Mouse (Mus musculus): ENCODE measurements at regions not wholly inside any gene's neighbourhood (a gene's known extent, or its start where the extent isn't known, plus 50 kb on each side); places are given as distances from the start of the nearest gene placed in this dataset.
A peak's percentile ranks its signal among the peaks of the same experiment; 100 is the strongest.

- Histone ChIP-seq H3K4me3 (no peak overlapping the region), H3K27ac (no peak overlapping the region)
- no peak for TF ChIP-seq CTCF (conservative IDR thresholded peaks at IDR 0.05)
- DNase-seq (ENCODE audit: low spot score in 2 of 2), result no peak
Measured at GRCm38 (mm10) chr4:82099970-82100368, 605.6 kb downstream of the Nfib start.

GRCm38 (mm10) chr4:82098986-82099969 lies 606.3 kb downstream of the Nfib start:
- TF ChIP-seq CTCF (conservative IDR thresholded peaks at IDR 0.05), result no peak
- no peak overlapping the region for H3K4me3 ChIP-seq
- no peak for DNase-seq (ENCODE audit: low spot score in 2 of 2)
- no peak overlapping the region for H3K27ac ChIP-seq

DNA sequence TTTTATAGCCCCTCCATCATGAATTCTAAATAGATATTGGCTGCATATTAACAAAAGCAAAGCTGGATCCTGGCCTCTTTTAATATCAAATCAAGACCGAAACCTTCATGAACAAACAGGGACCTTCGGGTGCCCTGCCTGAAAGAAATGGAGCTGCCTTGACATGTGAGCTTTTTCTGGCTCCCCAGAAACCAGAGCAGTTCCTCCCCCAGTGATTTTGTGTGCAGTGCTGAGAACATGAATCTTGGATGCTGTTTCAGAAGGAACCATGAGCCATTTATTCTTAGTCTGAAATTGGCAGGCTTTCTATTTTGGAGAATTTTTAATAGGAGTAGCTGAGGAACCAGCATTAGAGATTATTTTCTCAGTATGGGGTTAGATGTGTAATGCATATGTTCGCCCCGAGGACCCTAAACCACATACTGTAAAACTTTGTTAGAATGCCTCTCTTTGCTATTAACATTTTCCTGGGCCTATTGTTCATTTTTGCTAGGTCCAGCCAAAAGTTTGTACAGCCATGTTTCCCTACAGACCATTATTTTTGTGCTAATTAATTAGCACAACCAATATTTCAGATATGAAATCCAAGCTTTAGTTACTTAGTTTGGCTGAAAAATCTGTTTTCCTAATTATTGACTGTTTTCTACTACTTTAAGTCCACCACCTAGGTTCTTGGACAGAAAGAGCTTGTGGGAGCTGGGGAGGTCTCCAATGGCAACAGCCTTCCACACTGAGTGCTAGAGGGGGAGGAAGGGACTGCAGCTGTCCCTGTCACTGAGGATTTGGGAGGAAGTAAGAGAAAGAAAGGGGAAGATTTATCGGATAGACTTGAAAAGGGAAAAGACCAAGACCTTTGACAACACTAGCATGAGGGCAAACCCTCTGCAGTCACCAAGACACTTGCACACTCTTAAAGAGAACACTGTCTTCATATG lies 613.0 kb downstream of the Nfib start:
- TF ChIP-seq CTCF (conservative IDR thresholded peaks at IDR 0.05), result peak; percentile 43
- DNase-seq (ENCODE audit: low spot score in 2 of 2), result peak; percentile 22 to 52
- Histone ChIP-seq H3K4me3 (no peak overlapping the region), H3K27ac (peak overlapping the region; percentile 72)

GRCm38 (mm10) chr4:82089657-82090056 lies 615.9 kb downstream of the Nfib start:
- H3K27ac ChIP-seq, result no peak overlapping the region
- no peak overlapping the region for H3K4me3 ChIP-seq
- no peak for DNase-seq (ENCODE audit: low spot score in 2 of 2)
- no peak for TF ChIP-seq CTCF (conservative IDR thresholded peaks at IDR 0.05)

DNA sequence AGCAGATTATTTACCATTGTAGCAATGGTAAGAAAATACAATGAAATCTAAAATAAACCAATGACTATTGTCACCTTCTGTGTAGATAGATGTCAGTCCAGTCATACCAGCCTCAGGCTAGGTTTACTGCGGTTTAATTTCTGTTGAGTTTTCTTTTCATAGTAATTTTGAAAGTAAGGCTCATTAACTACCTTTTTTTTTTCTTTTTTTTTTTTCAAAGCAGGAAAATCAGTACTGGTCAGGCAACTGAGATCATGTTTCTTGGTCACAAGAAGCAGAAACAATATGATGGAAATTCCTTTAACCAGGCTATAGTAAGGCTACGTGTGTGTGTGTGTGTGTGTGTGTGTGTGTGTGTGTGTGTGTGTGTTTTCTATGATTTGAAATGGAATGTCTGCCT lies 622.0 kb downstream of the Nfib start:
- TF ChIP-seq CTCF (conservative IDR thresholded peaks at IDR 0.05), result no peak
- no peak for DNase-seq (ENCODE audit: low spot score in 2 of 2)
- H3K4me3 ChIP-seq, result no peak overlapping the region
- H3K27ac ChIP-seq, result no peak overlapping the region

DNA sequence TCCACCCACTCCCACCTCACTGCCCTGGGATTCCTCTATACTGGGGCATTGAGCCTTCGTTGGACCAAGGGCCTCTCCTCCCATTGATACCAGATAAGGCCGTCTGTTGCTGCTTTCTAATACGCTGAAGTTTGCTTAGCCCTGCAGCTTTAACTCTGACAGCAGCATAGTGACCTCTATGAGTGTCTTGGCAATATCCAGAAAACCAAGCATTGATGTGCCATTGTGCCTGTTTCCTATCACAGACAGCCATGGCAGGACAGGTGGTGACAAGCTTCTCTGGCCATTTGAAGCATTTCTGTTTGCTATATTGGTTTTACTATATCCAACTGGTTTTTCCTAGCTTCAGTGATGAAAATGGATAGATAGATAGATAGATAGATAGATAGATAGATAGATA lies 625.4 kb upstream of the Mpdz start:
- DNase-seq (ENCODE audit: low spot score in 2 of 2), result no peak
- Histone ChIP-seq H3K4me3 (no peak overlapping the region), H3K27ac (no peak overlapping the region)
- no peak for TF ChIP-seq CTCF (conservative IDR thresholded peaks at IDR 0.05)

DNA sequence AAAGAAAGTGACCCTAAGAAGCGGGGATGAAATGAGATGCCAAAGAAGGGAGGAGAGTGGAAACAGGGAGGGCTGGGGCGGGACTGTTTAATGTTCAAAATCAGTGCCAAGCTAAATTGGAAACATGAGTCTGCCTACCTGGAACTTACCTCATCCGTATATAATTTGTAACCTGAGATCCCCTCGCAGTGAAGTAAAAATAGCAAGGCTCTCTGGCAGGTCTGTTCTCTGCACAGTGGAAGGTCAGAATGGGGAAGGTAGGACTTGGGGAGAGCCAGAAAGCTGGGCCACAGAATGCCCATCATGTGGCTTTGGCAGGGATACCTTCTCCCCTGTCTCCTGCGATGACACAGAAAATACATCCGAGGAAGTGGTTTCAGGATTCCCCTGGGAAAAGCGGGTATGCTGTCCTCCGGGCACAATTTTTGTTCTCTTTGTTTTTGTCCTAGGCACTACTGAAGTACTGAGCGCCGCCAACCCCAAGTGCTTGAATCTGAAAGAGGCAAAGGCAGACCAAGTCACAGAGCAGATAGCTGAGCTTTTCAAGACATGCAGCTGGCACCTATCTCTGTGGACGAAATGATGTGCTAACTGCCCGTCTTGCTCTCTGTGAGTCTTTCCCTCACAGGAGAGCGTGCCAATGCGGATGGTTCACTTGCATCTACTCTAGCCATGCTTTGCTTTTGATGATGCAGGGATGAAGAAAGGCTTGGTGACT lies 623.2 kb upstream of the Mpdz start:
- no peak overlapping the region for H3K27ac ChIP-seq
- no peak for TF ChIP-seq CTCF (conservative IDR thresholded peaks at IDR 0.05)
- no peak for DNase-seq (ENCODE audit: low spot score in 2 of 2)
- no peak overlapping the region for H3K4me3 ChIP-seq

DNA sequence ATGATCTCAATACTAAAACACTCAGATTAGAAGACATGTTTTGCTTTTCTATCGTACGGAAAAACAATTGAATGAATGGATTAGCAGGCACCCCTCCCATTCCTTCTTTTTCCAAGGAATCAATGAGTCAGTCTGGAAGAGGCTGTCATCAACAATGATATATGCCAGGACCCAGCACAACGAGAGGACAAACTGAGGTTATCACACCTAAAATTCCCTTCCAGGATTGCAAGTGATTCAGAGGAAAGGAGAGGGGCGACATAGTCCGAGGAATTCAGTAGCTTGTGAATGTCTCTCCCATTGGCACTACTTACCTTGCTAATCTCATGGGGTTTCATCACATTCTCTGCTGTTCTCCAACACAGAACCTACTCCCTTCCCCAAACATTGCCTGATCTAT lies 620.1 kb upstream of the Mpdz start:
- no peak overlapping the region for H3K27ac ChIP-seq
- DNase-seq (ENCODE audit: low spot score in 2 of 2), result no peak
- TF ChIP-seq CTCF (conservative IDR thresholded peaks at IDR 0.05), result no peak
- no peak overlapping the region for H3K4me3 ChIP-seq

- no peak for TF ChIP-seq CTCF (conservative IDR thresholded peaks at IDR 0.05)
- no peak for DNase-seq (ENCODE audit: low spot score in 2 of 2)
- no peak overlapping the region for H3K4me3 ChIP-seq
- no peak overlapping the region for H3K27ac ChIP-seq
Measured at GRCm38 (mm10) chr4:82056671-82057070, 614.1 kb upstream of the Mpdz start.

- DNase-seq (ENCODE audit: low spot score in 2 of 2), result no peak
- H3K27ac ChIP-seq, result no peak overlapping the region
- H3K4me3 ChIP-seq, result no peak overlapping the region
- no peak for TF ChIP-seq CTCF (conservative IDR thresholded peaks at IDR 0.05)
Measured at GRCm38 (mm10) chr4:82048171-82048570, 605.6 kb upstream of the Mpdz start.

DNA sequence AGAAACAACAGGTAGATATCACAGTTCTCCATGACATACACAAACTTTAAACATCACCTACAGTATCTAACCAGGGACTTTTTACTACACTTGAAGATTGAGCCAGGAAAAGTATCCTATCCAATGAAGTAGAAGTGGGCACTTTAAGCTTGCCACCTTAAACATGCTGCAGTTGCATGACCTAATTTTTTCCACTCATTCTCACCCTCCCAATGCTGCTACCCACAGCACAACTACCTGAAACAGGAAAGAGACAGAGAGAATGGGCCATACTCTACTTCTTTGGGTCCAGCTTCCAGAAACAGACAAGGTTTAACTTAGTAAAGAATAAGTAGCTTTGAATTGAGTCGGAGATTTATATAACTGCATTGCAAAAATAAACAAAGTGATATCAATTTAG lies 594.9 kb upstream of the Mpdz start:
- Histone ChIP-seq H3K27ac (no peak overlapping the region), H3K4me3 (no peak overlapping the region)
- DNase-seq (ENCODE audit: low spot score in 2 of 2), result no peak
- no peak for TF ChIP-seq CTCF (conservative IDR thresholded peaks at IDR 0.05)

GRCm38 (mm10) chr4:82035074-82035703 lies 592.6 kb upstream of the Mpdz start:
- H3K4me3 ChIP-seq, result no peak overlapping the region

More at GRCm38 (mm10) chr4:82035074-82035703, 592.6 kb upstream of the Mpdz start:
- no peak overlapping the region for H3K27ac ChIP-seq
- no peak for TF ChIP-seq CTCF (conservative IDR thresholded peaks at IDR 0.05)
- DNase-seq (ENCODE audit: low spot score in 2 of 2), result no peak
